Mouse (Mus musculus) G1E (cell line): ENCODE measurements around the gene Apoh.

ENCODE experiments used
- CTCF ChIP-seq: IDR thresholded peaks from 2 replicates; pipeline ENCODE4 v1.5.1; 2012; ENCODE audit warnings: low read depth, low read length, inconsistent platforms, mixed read lengths
- GATA1 ChIP-seq: IDR thresholded peaks from 2 replicates; pipeline ENCODE4 v1.6.1; 2012; ENCODE audit warnings: borderline replicate concordance, low read length, inconsistent platforms, mixed read lengths

- TF ChIP-seq GATA1 (no peak), CTCF (no peak)
Measured at GRCm38 (mm10) chr11:108312516-108312915, 30.6 kb upstream of the Apoh start.
